In genomic region chr19:19112180-19112579, GRCm38 (mm10) we compare ENCODE assay signal across 10 mouse cellular contexts. TPM values are rescaled to one million over a fixed set of nuclear protein-coding genes. Genes with fewer than 3 reads are reported as not detected.
"Had no signal": no experiment of that assay in that cellular context is flagged by ENCODE, and none has a peak within 500 bp of the region (broad histone marks: within the 10 kb centered on the region; RNA-seq: fewer than 3 reads in every experiment).

No protein-coding gene starts in this region.

- H3K36me3 ChIP-seq: liver, embryonic 13.5 days; midbrain, embryonic 10.5 days had no signal

- H3K9ac ChIP-seq: liver, embryonic 13.5 days had no signal

- DNase-seq: kidney, postnatal 4 days; left cerebral cortex, postnatal 4 days; liver, embryonic 13.5 days; lung, adult 2 months; lung, postnatal 36 days; thymus, postnatal 25 days had no signal

- H3K27ac ChIP-seq: liver, embryonic 13.5 days; midbrain, embryonic 10.5 days had no signal

- H3K9me3 ChIP-seq: liver, embryonic 13.5 days; megakaryocyte, embryonic 14.5 days; midbrain, embryonic 10.5 days had no signal

RNA-seq across cellular contexts. Expression of gene Rorb, which starts 1.2 kb away (rescaled TPM):
- total RNA-seq: liver, adult 2 months had no signal
- polyA plus RNA-seq: liver, adult 2 months; spleen, adult 2 months had no signal
